Mouse (Mus musculus) lung, postnatal 0 days (tissue): ENCODE measurements around the gene Stx8. TPM values are rescaled to one million over a fixed set of nuclear protein-coding genes. Genes with fewer than 3 reads are reported as not detected.

Source experiments
- ATAC-seq: fragments of 200-750 bp; cut with Nextera tagmentation; 2 replicates; pipeline ENCODE4 v1.8.0; 2017; ENCODE audit warnings: moderate library complexity
- DNase-seq: peaks from one replicate; pipeline ENCODE4 v3.0.0-alpha.2; 2016; ENCODE audit warnings: low spot score
- H3K27ac ChIP-seq: fragments of 300-500 bp; sonication (generic); 2 replicates; pipeline ENCODE4 v1.5.1; 2014; ENCODE audit warnings: antibody characterized with exemption, mild to moderate bottlenecking, low read length, mixed read lengths
- H3K27me3 ChIP-seq: fragments of 300-500 bp; sonication (generic); replicated peaks from 2 replicates; pipeline ENCODE4 v1.6.1; 2014; ENCODE audit warnings: low read length, mixed read lengths; ENCODE audit not compliant: insufficient read depth
- H3K36me3 ChIP-seq: fragments of 300-500 bp; sonication (generic); 2 replicates; pipeline ENCODE4 v1.6.1; 2014; ENCODE audit warnings: low read length, mixed read lengths; ENCODE audit not compliant: insufficient read depth
- H3K4me1 ChIP-seq: fragments of 300-500 bp; sonication (generic); 2 replicates; pipeline ENCODE4 v1.6.1; 2014; ENCODE audit warnings: antibody characterized with exemption, low read depth, low read length, mixed read lengths; ENCODE audit not compliant: insufficient read depth
- H3K4me2 ChIP-seq: fragments of 300-500 bp; sonication (generic); replicated peaks from 2 replicates; pipeline ENCODE4 v1.6.1; 2014; ENCODE audit warnings: low read depth, mild to moderate bottlenecking, low read length, moderate library complexity, mixed read lengths
- H3K4me3 ChIP-seq: fragments of 300-500 bp; sonication (generic); 2 replicates; pipeline ENCODE4 v1.5.1; 2014; ENCODE audit warnings: low read depth, low read length
- H3K9ac ChIP-seq: fragments of 300-500 bp; sonication (generic); replicated peaks from 2 replicates; pipeline ENCODE4 v1.6.1; 2014; ENCODE audit warnings: low read depth, mild to moderate bottlenecking
- H3K9me3 ChIP-seq: fragments of 300-500 bp; sonication (generic); 2 replicates; pipeline ENCODE4 v1.6.1; 2016; ENCODE audit warnings: low read length, mixed read lengths
- CTCF ChIP-seq: IDR thresholded peaks from 2 replicates; pipeline ENCODE4 v1.5.1; 2016; ENCODE audit warnings: antibody characterized with exemption, mild to moderate bottlenecking
- EP300 ChIP-seq: IDR thresholded peaks from 2 replicates; pipeline ENCODE4 v1.6.1; 2016; ENCODE audit warnings: antibody characterized with exemption, mild to moderate bottlenecking, control low read depth
- WGBS: fragments of 180-500 bp; shearing (Covaris S2); extraction: QIAGEN DNeasy Blood & Tissue Kit; methylation state at CpG from one replicate; pipeline ENCODE4 v1.1.7; 2014; 5-methylcytosine and 5-hydroxymethylcytosine counted together
- polyA plus RNA-seq: library from polyadenylated mRNA; unstranded; fragments of >200 nt; fragmentation: Nextera tagmentation; extraction: Ambion mirVana; gene quantifications from 2 replicates; pipeline ENCODE4 v1.2.1, GENCODE M21; 2015

The Stx8 gene
- polyA plus RNA-seq, 1 experiment from 2014 or later = 72.5 TPM

- ATAC-seq = no peak
- TF ChIP-seq CTCF (no peak), EP300 (no peak)
- 98% methylated on average over 4 of the region's 4 CpGs for WGBS
- no peak overlapping the region for H3K4me2 ChIP-seq
- H3K9ac ChIP-seq = no peak overlapping the region
- no peak overlapping the region for H3K4me3 ChIP-seq
- no peaks in the 10 kb centered on the region for H3K36me3 ChIP-seq
- no peaks in the 10 kb centered on the region for H3K9me3 ChIP-seq
- no peak overlapping the region for H3K27ac ChIP-seq
- no peaks in the 10 kb centered on the region for H3K27me3 ChIP-seq
- no peaks in the 10 kb centered on the region; the same call in none of the 2 replicates for H3K4me1 ChIP-seq
- DNase-seq = no peak
Observed at GRCm38 (mm10) chr11:68220733-68221132, 254.7 kb downstream of the Stx8 start.

- Histone ChIP-seq H3K27ac (no peak overlapping the region), H3K36me3 (no peaks in the 10 kb centered on the region), H3K4me1 (no peaks in the 10 kb centered on the region), H3K9ac (no peak overlapping the region), H3K4me2 (no peak overlapping the region), H3K27me3 (no peaks in the 10 kb centered on the region), H3K4me3 (no peak overlapping the region), H3K9me3 (no peaks in the 10 kb centered on the region)
- DNase-seq = no peak
- TF ChIP-seq CTCF (no peak), EP300 (peak; percentile 43; the same call in 1 of the 2 replicates)
- peak; percentile 61 for ATAC-seq
- 78% methylated on average over 7 of the region's 7 CpGs for WGBS
Observed at GRCm38 (mm10) chr11:68222209-68222608, 256.2 kb downstream of the Stx8 start.

- Histone ChIP-seq H3K4me1 (no peaks in the 10 kb centered on the region), H3K27me3 (no peaks in the 10 kb centered on the region), H3K27ac (no peak overlapping the region), H3K4me3 (no peak overlapping the region), H3K4me2 (no peak overlapping the region), H3K9ac (no peak overlapping the region), H3K36me3 (no peaks in the 10 kb centered on the region), H3K9me3 (no peaks in the 10 kb centered on the region)
- TF ChIP-seq EP300 (no peak), CTCF (peak; percentile 32)
- DNase-seq (no peak), ATAC-seq (no peak)
- 59% methylated on average over 13 of the region's 13 CpGs for WGBS
Observed at GRCm38 (mm10) chr11:68223143-68223542, 257.1 kb downstream of the Stx8 start.

GRCm38 (mm10) chr11:68226654-68227057 is 260.7 kb downstream of the Stx8 start:
- ATAC-seq (no peak), DNase-seq (no peak)
- H3K4me3 ChIP-seq = no peak overlapping the region
- H3K9me3 ChIP-seq = no peaks in the 10 kb centered on the region
- H3K4me2 ChIP-seq = no peak overlapping the region
- H3K4me1 ChIP-seq = no peaks in the 10 kb centered on the region; the same call in 1 of the 2 replicates
- H3K36me3 ChIP-seq = no peaks in the 10 kb centered on the region
- no peak for TF ChIP-seq EP300
- no peak for TF ChIP-seq CTCF
- WGBS = 61% methylated on average over 5 of the region's 5 CpGs
- no peaks in the 10 kb centered on the region for H3K27me3 ChIP-seq
- H3K27ac ChIP-seq = no peak overlapping the region
- no peak overlapping the region for H3K9ac ChIP-seq

GRCm38 (mm10) chr11:68227837-68228236 is 261.8 kb downstream of the Stx8 start:
- H3K9ac ChIP-seq = no peak overlapping the region
- no peak overlapping the region for H3K4me2 ChIP-seq
- no peak for DNase-seq
- no peak for ATAC-seq
- H3K27me3 ChIP-seq = no peaks in the 10 kb centered on the region
- no peak for TF ChIP-seq CTCF
- TF ChIP-seq EP300 = no peak
- 93% methylated on average over 6 of the region's 6 CpGs for WGBS
- H3K4me3 ChIP-seq = no peak overlapping the region
- no peaks in the 10 kb centered on the region; the same call in 1 of the 2 replicates for H3K4me1 ChIP-seq
- H3K27ac ChIP-seq = no peak overlapping the region
- H3K9me3 ChIP-seq = no peaks in the 10 kb centered on the region
- H3K36me3 ChIP-seq = no peaks in the 10 kb centered on the region

- no peak overlapping the region for H3K4me2 ChIP-seq
- 45% methylated on average over 18 of the region's 18 CpGs for WGBS
- H3K36me3 ChIP-seq = no peaks in the 10 kb centered on the region
- H3K4me3 ChIP-seq = no peak overlapping the region
- no peak overlapping the region for H3K9ac ChIP-seq
- H3K9me3 ChIP-seq = no peaks in the 10 kb centered on the region
- no peaks in the 10 kb centered on the region; the same call in 1 of the 2 replicates for H3K4me1 ChIP-seq
- no peaks in the 10 kb centered on the region for H3K27me3 ChIP-seq
- H3K27ac ChIP-seq = no peak overlapping the region; the same call in 1 of the 2 replicates
- TF ChIP-seq CTCF = no peak; the same call in 1 of the 2 replicates
- TF ChIP-seq EP300 = no peak
- peak; percentile 65 for DNase-seq
- peak; percentile 47 for ATAC-seq
Observed at GRCm38 (mm10) chr11:68228941-68229665, 263.1 kb downstream of the Stx8 start.
